Mouse (Mus musculus): Measurements from ENCODE around the gene Fndc9.

The Fndc9 gene

DNA sequence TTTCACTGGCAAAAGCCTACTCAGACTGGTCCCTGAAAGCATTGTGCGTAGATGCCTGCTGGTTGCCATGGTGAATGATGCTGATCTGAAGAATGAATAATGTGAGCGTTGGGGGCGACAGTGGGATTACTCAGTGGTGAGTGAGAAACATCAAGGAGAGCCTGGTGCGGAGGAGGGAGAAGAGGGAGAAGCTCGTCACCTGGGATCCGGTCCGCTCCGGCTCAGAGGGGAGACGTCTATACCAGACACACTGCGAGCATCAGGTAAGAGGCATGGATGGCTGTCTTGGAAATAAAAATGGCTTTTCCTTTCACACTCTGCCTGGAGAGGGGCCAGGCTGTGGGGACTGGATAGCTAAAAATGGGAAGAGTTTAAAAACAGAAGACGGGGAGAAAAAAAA lies at the start of gene Fndc9:
Gene Fndc9 (plus strand): TSS at position 198 of the 400 bp plus-strand sequence.
- DNase-seq (ENCODE audit: low read depth, low spot score), result no peak

DNA sequence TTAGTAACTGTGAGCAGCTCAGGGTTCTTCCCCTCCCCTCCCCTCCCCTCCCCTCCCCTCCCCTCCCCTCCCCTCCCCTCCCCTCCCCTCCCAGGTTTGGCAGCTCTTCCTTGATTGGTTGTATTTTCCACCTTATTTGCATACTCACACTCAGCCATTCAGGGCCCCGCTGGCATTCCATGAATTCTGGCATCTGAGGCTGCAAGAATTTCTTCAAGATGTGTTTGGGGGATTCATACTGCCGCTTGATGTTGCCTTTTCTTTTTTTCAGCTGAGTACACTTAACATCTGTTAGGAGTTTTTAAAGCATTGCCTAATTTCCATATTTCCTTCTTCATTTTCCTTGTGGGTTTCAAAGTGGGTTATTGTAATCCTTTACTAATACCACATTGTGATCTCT lies 47.0 kb upstream of the Fndc9 start:
- DNase-seq (ENCODE audit: low read depth, low spot score), result no peak

DNA sequence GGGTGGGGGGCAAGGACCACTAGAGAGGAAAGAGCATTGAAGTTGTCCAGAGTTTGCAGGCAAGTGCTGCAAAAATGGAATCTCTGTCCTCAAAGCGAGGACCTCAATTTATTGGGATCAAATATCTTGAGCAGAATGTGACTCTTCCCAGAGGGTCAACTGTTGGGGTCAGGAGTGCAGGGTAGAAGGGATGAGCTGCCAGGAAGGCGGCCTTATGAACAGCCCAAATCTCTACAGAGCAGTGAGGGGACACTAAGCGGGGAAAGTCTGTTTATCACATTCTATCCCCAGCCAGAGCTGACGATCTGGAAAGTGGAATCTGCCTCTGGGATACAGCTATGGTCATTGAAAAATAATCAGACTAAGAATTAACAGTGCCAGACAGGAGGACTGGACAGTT lies 41.2 kb upstream of the Fndc9 start:
- no peak for DNase-seq (ENCODE audit: low read depth, low spot score)

DNA sequence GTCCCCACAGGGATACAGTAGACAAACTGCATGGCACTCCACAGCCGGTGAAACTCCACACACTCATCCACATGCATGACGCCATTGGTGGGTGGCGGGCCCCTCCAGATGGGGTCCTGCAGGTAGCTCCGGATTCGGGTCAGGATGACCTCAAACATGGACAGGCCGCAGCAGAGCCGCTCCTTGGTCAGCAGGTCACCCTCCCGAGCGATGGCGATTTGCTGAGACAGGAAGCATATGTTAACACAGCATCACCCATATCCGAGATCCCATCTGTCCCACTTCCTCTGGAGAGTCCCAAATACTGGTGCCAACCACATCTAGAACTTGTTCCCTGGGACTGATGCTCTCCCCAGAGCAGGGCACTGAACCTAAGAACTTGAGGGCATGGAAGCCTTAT lies 34.7 kb upstream of the Fndc9 start:
- no peak for DNase-seq (ENCODE audit: low read depth, low spot score)

DNA sequence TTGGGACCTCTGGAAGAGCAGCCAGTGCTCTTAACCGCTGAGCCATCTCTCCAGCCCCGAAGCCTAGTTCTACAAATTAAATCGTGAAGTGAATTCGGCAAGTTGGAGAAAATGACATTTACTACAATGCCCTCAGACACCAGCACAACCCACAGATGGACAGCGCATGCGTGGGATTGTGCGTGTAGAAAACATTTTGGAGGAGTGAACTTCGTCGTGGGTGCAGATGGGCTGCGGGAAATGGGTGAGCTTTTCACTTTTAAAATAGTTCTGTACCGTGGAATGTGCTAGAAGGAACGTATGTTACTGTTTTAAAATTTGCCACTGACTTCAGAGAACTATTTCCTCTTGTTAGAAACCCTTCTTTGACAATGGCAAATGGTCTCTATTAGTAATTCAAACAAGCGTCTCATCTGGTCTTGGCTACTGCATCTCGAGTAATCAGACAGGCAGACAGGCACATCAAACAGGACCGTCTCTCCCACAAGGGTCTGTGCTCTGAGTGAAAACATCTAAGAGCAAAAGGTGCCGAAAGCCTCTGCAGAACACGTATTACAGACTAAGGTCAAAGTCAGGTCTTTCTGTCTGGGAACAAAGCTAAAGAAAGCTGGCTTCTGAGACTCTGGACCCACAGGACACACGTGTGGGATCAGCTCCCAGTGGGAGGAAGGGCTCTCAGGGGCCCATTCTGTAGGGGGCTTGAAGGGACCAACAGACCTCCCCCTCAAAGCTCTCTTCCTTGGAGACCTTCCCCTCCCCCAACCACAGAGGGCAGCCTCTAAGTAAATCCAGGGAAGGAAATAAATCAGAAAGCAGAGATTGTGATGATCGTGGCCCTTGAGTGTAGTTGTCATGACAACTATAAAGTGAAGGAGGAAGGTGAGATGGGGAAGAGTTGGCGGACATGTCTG lies 33.4 kb upstream of the Fndc9 start:
- no peak for DNase-seq (ENCODE audit: low read depth, low spot score)

DNA sequence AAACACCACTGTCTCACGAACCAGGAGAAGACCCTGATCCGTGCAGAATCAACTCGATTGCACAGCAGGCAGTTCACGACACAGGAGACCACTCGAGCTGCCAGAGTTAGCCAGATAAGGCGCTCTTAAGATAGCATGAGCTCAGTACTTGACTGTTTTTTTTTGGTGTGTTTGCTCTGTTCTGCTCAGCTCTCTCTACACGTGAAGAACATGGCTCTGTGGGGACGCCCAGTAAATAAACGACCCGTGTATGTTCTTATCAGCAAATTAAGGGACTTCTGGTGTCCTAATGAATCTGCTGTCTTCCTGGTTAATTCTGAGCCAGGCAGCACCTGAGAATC lies 32.8 kb upstream of the Fndc9 start:
- DNase-seq (ENCODE audit: low read depth, low spot score), result no peak

DNA sequence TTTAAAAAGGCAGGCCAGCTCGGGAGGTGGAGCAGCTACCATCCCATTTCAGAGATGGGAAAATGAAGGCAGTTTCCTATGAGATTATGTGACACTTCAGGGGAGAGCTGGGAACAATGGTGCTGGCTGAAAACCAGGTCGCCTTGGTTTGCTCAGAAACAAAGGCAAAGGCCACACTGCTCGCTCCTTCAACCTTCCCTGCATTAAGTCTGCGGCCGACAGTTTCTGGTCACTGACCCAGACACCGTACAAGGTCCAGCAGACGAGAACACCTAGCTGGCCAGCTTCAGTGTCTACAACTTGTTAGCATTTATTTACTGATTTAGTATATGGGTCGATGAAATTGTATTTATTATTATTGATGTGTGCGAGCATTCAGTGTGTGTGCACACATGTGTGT lies 30.5 kb upstream of the Fndc9 start:
- DNase-seq (ENCODE audit: low read depth, low spot score), result no peak

DNA sequence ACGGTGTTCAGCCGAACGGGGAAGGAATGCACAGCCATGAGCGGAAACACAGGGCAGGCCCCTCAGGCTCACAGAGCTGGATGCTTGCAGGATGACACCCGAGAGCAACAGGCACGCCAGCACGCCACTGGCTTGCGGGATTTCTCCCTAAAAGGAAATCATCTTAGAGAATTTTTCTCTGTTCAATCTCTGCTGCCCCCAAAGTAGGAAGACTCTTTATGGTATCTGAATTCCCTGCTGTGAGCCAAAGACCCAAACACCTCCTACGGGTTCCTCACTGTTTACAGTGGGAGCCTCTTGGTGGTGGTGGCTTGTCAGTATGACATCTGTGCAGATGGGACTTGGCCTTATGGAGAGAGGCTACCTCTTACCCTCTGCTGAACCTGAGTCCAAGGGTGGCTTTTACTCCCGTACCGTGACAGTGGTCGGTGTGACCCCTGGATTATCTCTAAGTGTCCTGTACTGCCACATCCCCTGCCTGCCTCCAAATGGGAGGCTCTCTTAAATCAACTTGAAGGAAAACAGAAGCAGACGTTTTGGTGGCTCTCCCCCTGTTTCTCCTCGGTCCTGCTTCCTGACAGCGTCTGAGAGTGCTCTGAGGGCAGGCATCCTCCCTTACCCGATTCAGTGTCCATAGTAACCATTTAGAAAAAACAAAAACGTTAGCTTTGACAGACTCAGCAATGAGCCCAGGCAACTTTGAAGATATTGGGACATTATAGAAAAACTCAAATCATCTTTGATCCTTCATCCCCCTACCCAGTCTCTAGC lies 29.5 kb upstream of the Fndc9 start:
- DNase-seq (ENCODE audit: low read depth, low spot score), result no peak

DNA sequence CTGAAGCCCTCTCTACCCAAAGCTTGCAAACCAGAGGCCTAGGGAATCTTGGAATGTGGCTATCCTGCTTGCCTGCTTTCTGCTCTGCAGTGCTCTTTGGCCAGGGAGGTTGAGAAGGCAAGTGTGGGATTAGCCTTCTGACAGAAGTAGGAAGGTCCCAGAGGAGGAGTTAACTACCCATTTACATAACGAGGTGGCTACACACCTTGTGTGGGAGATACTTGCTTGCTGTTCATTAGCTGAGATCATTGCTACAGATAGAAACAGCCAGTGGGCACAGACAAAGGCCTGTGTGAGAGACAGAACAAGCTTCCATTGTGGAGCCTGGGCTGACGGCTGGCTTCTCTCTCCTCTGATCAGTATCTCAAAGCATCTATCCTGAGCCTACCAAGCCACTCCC lies 25.4 kb upstream of the Fndc9 start:
- DNase-seq (ENCODE audit: low read depth, low spot score), result no peak

DNA sequence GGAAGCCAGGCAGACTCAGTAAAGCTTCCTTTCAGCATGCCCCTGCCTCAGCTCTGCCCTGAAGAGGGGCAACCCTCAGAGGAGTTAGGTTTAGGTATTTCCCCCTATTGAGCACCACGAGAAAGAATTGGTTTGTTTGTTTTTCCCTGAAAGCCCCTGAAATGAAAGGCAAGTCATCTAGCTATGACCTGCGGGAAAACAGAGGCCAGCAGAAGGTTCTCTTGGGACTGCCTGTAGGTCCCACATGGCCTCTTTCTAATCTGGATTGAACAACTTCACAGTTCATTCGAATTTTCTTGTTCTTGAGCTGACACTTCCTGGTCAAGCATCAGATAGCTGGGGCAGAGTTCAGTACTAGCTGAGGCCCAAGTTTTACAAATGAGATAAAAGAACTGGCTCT lies 23.5 kb upstream of the Fndc9 start:
- DNase-seq (ENCODE audit: low read depth, low spot score), result no peak

DNA sequence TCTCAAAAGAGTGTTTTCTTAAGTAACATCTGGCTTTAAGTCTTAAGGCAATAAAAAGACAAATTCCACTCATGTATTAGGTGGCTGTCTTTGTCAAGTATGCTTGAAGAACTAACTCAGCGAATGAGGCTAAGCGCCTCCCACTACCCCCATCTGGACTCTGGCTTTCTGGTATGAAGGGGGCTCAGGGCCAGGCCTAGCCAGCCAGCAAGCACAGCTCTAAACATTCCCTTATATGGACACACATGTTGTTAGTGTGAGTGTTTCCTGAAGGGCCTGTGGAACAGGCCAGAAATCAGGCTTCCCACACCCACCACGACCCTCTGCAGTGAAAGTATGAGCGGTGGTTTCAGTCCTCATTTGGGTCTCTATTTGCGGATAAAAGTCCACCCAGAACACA lies 21.5 kb upstream of the Fndc9 start:
- DNase-seq (ENCODE audit: low read depth, low spot score), result peak; percentile 76

DNA sequence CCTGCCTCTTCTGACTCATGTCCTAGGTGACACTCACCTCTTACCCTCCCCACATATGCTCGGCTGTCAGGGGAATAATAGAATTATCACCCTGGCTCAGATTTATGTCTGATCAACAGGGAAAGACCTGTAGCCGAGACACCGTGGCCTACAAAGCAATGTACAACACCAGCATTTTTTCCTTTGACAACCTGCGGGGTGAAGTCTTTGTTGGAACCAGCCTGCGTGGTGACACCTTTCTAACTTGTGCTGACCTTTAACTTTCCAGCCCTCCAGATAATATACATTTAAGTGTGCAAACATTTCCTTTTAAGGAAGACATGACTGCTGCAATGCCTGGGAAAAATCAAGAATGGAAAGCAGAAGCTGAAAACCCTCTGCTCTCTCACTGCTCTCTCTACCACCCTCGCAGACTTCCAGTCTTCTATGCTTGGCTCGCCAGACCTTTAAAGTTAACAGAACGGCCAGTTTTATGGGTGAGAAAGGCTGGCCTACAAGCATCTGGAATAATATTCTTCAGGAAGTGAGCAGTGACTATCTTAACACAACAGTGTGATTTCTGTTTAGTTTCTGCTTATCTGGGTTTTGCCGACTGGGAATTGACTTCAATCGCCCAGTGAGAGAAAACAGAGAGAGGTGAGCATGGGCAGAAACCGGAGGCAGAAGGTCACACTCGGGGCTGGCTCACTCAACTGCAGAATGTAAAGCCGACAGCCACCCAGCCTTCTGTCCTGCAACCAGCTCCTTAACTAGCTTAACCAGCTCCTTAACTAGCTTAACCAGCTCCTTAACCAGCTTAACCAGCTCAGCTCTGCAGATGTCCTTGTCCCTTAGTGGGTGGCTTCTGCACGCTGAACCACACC lies 20.7 kb upstream of the Fndc9 start:
- no peak for DNase-seq (ENCODE audit: low read depth, low spot score)

DNA sequence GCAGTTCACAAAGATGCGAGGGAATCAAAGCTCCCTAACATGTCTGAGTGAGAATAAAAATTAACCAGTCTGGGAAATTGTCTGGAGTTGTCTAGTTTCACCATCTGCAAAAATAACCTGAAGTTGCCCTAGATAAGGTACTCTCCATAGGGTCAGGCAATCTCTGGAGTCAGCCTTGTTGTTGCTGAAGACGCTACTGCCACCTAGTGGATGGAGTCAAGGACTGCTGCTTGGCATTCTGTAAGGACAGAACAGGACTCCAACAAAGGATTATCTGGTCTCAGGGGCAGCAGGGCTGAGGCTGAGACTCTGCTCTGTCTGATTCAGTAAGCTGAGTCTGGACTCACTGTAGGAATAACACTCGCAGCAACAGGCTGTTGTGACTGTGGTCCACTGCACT lies 20.0 kb upstream of the Fndc9 start:
- peak; percentile 91 for DNase-seq (ENCODE audit: low read depth, low spot score)

DNA sequence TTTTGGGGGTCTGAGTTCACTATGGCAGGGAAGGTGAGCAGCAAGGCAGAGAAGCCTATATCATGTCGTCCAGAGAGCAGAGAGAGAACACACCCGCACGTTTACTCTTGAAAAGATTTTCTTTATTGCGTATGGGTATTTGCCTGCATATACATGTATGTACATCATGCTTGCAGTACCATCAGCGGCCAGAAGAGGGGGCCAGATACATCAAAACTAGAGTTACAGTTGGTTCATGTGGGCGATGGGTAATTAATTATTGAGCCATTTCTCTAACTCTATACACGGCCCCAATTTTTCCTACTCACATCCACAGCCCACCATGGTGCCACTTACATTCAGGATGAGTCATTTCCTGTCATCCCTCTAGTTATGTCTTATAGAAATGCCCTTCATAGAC lies 18.7 kb upstream of the Fndc9 start:
- peak; percentile 43 for DNase-seq (ENCODE audit: low read depth, low spot score)

DNA sequence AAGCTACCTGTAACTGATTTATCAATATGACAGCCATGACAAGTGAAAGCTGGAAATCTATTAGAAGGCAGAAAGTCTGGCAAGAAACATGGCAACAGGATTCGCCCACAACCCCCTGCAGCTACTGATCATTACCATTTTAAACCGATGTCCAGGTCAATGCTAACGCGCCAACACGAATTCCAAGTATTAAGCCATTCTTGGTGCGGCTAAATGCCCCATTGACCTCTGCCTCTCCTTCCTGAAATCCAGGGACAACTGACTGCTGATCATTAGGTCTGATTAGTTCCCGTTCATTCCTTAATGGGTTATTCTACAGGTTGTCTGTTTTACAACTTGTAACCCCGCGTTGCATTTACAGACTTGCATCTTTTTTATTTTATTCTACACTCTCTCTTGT lies 17.6 kb upstream of the Fndc9 start:
- DNase-seq (ENCODE audit: low read depth, low spot score), result no peak

DNA sequence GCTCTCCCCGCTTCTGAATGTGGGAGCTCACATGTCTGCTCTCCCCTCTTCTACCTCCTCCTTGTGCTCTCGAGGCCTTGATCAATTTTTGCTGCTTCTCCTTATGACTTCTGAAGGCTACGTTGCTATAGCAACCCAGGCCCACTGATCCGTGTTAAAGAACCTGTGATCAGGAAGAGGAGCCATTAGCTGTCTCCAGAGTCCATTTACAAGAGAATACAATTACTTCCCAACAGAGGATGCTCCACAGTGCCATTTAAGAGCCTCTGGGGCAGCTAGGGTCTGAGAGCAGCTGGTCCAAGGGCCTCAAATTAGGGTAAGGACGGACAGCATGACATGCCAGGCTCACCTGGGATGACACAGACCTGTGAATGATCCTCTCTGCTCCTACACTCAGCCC lies 16.7 kb upstream of the Fndc9 start:
- DNase-seq (ENCODE audit: low read depth, low spot score), result no peak

DNA sequence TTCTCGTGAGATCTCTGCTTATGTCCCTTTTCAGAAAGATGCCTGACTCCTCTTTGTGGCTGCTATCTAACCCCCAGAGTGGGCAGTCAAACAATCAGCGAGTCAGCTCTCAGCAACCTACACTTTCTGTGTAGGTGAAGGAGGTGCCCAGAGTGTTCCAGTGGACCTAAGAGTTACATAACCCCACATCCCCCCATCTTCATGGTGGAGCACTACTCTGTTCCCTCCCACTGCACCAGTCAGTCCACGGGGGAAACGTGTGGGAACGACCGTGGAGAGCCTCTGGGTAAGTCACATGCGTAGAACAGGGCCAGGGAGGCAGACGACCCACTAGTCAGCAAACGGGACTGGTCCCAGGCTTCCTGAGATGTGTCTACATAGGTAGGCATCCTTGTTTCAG lies 16.0 kb upstream of the Fndc9 start:
- DNase-seq (ENCODE audit: low read depth, low spot score), result no peak

DNA sequence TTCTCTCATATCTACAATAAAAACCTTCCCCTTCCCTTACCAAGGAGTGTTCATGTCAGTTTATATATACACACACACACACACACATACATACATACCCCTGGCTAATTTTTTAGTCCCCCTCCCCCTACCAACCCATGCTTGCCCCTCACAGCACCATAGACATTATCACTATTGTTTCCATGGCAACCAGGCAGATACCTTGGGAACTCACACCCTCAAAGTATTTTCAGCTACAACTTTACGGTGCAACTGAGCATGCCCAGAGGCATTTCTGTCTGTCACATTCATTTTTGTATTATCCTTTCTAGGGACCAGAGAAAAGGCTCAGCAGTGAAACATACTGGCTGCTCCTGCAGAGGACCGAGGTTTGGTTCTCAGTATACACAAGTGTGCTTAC lies 15.1 kb upstream of the Fndc9 start:
- DNase-seq (ENCODE audit: low read depth, low spot score), result no peak

DNA sequence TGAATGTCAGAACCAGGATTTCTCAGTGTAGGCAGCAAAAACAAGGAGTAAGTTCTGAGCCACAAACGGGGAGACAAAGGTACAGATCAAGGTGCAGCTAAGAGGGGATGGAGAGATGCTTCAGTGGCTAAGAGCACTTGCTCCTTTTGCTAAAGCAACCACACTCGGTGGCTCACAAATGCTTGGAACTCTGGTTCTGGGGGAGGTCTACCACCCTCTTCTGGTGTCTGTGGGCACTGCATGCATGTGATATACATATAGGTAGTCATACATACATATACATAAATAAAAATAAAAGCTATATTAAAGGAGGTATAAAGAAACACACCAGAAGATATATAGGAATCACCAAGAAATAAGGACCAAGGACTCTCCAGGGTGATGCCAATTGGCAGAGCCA lies 11.8 kb upstream of the Fndc9 start:
- DNase-seq (ENCODE audit: low read depth, low spot score), result no peak

DNA sequence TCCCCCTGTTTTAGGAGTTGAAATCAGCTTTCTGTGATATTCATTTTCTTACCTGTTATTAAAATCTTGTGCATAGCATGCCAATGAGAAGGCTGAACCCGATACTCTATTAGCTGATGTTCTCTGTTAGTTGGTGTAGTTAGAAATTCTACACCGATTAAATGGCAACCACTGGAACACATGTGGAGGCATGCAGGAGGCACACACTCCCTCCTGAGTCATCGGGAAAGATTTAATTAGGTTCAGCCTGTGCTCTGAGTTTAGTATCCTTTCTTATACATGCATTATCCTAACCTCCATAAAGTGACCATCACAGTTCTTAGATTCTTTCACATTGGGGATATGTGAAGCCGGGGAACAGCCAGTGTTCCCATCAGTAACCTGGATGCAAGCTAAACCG lies 10.0 kb upstream of the Fndc9 start:
- no peak for DNase-seq (ENCODE audit: low read depth, low spot score)

DNA sequence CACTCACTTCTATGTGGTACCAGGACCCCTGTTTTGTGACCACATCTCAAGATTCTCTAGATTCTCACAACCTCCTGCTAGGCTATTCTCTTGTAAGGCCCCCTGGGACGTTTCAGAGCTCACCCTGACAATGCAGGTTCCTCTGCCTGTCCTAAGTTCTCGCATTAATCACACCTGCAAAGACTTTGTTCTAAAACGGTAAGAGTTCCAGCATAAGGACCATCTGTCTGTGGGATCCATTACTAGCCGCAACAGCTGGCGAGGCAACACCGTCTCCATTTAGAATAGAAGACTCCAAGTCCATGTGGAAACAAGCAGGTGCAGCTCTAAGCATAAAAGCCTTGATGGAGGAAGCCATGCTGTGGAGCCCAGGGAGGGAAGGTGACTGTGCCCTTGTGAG lies 5.1 kb upstream of the Fndc9 start:
- DNase-seq (ENCODE audit: low read depth, low spot score), result no peak

DNA sequence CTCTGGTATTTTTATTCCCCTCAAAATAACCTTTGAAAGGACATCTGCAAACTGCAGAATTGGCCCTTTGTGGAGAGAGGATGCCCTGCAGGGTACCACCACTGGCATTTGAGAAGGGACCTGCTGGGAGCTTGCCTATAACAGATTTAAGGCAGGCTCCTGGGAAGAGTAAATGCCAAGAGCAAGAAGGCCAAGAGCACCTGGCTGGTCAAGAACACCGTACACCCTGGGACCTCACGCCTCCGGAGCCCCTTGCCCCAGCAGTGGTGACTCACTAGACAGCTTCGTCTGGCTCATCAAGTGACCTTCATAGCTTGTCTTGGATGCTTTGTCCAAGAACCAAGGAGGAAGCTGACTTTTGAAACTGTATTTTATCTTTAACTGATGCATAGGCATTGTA lies 2.5 kb upstream of the Fndc9 start:
- DNase-seq (ENCODE audit: low read depth, low spot score), result no peak
